Mouse (Mus musculus): ENCODE results near the gene Gga3.

The Gga3 gene

GRCm38 (mm10) chr11:115564064-115564809 lies 39.6 kb downstream of the Gga3 start, which contains the start of gene Nup85:
TSS of gene Nup85 (plus strand) at chr11:115564434.
- peak; percentile 97 for DNase-seq (ENCODE audit: low spot score)

GRCm38 (mm10) chr11:115563406-115563805 lies 40.4 kb downstream of the Gga3 start:
- DNase-seq (ENCODE audit: low spot score) = no peak

GRCm38 (mm10) chr11:115555717-115556116 lies 48.1 kb downstream of the Gga3 start:
- no peak for DNase-seq (ENCODE audit: low spot score)

- DNase-seq (ENCODE audit: low spot score) = peak; percentile 10
Measured at GRCm38 (mm10) chr11:115552783-115553182, 51.1 kb downstream of the Gga3 start.

GRCm38 (mm10) chr11:115543571-115543970 lies 60.3 kb downstream of the Gga3 start:
- DNase-seq (ENCODE audit: low spot score) = no peak

- no peak for DNase-seq (ENCODE audit: low spot score)
Measured at GRCm38 (mm10) chr11:115538045-115538444, 65.8 kb downstream of the Gga3 start.

- no peak for DNase-seq (ENCODE audit: low spot score)
Measured at GRCm38 (mm10) chr11:115536856-115537568, 66.8 kb downstream of the Gga3 start.

GRCm38 (mm10) chr11:115536038-115536681 lies 67.7 kb downstream of the Gga3 start, which contains the start of gene Sumo2:
TSS of gene Sumo2 (minus strand) at chr11:115536276.
- DNase-seq (ENCODE audit: low spot score) = peak; percentile 99

- DNase-seq (ENCODE audit: low spot score) = peak; percentile 61
Measured at GRCm38 (mm10) chr11:115535401-115536037, 68.3 kb downstream of the Gga3 start.

- DNase-seq (ENCODE audit: low spot score) = no peak
Measured at GRCm38 (mm10) chr11:115534759-115535371, 69.0 kb downstream of the Gga3 start.
